In genomic region chr5:129036678-129037077, GRCm38 (mm10) we compare ENCODE assay signal across 31 mouse cellular contexts. TPM values are rescaled to one million over a fixed set of nuclear protein-coding genes. Genes with fewer than 3 reads are reported as not detected.
A peak's percentile ranks its signal among the peaks of the same experiment; 100 is the strongest.
DNase-seq lines count a peak whose midpoint lies in the region; ATAC-seq and TF ChIP-seq lines count a peak whose summit lies in the region.
"Had no signal": no experiment of that assay in that cellular context is flagged by ENCODE, and none has a peak within 500 bp of the region (broad histone marks: within the 10 kb centered on the region; RNA-seq: fewer than 3 reads in every experiment).

No protein-coding gene starts in this region.

- no peaks in the 10 kb centered on the region for H3K9me3 ChIP-seq in hindbrain, postnatal 0 days (ENCODE audit: low read length)
- no peaks in the 10 kb centered on the region for H3K9me3 ChIP-seq in hindbrain, embryonic 12.5 days (replicated peaks)
- peaks cover 6% of the 10 kb centered on the region; the same call in 1 of the 2 replicates for H3K9me3 ChIP-seq in liver, postnatal 0 days (ENCODE audit: low read length)
- 0 out of 2 replicates have a peak, but pooled peaks cover 2% of the 10 kb centered on the region for H3K9me3 ChIP-seq in liver, embryonic 11.5 days (ENCODE audit: control insufficient read depth, low read length)
- H3K9me3 ChIP-seq: embryonic facial prominence, embryonic 13.5 days; heart, embryonic 13.5 days; hindbrain, embryonic 13.5 days; midbrain, embryonic 15.5 days had no signal

- WGBS in hindbrain, postnatal 0 days = 90% methylated on average over 5 of the region's 5 CpGs
- WGBS in hindbrain, embryonic 12.5 days = 89% methylated on average over 5 of the region's 5 CpGs
- 83% methylated on average over 5 of the region's 5 CpGs for WGBS in liver, postnatal 0 days (ENCODE audit: insufficient replicate concordance)
- 82% methylated on average over 5 of the region's 5 CpGs for WGBS in liver, embryonic 11.5 days

- TF ChIP-seq EP300 in liver, postnatal 0 days (IDR thresholded peaks at IDR 0.05; ENCODE audit: low read depth) = no peak

- no peak overlapping the region for H3K4me3 ChIP-seq in hindbrain, postnatal 0 days (ENCODE audit: low read length)
- H3K4me3 ChIP-seq in hindbrain, embryonic 12.5 days = no peak overlapping the region
- no peak overlapping the region for H3K4me3 ChIP-seq in liver, postnatal 0 days (ENCODE audit: low read depth, low read length)
- H3K4me3 ChIP-seq in liver, embryonic 11.5 days (ENCODE audit: low read depth, low read length) = no peak overlapping the region
- H3K4me3 ChIP-seq: embryonic facial prominence, embryonic 13.5 days; heart, embryonic 13.5 days; hindbrain, embryonic 13.5 days; liver, embryonic 12.5 days; midbrain, embryonic 15.5 days; neural tube, embryonic 12.5 days had no signal

- no peaks in the 10 kb centered on the region for H3K36me3 ChIP-seq in hindbrain, postnatal 0 days (ENCODE audit: insufficient read depth, low read length)
- H3K36me3 ChIP-seq in hindbrain, embryonic 12.5 days = no peaks in the 10 kb centered on the region
- H3K36me3 ChIP-seq in liver, postnatal 0 days (replicated peaks; ENCODE audit: insufficient read depth, low read length) = no peaks in the 10 kb centered on the region
- no peaks in the 10 kb centered on the region for H3K36me3 ChIP-seq in liver, embryonic 11.5 days (ENCODE audit: control insufficient read depth, insufficient read depth, low read length)
- H3K36me3 ChIP-seq: embryonic facial prominence, embryonic 13.5 days; heart, embryonic 13.5 days; hindbrain, embryonic 13.5 days; liver, embryonic 12.5 days; midbrain, embryonic 15.5 days; neural tube, embryonic 12.5 days had no signal

- H3K4me1 ChIP-seq in hindbrain, postnatal 0 days (ENCODE audit: insufficient read depth, low read length) = no peaks in the 10 kb centered on the region
- H3K4me1 ChIP-seq in hindbrain, embryonic 12.5 days = no peaks in the 10 kb centered on the region
- no peaks in the 10 kb centered on the region for H3K4me1 ChIP-seq in liver, postnatal 0 days (ENCODE audit: insufficient read depth)
- H3K4me1 ChIP-seq in liver, embryonic 11.5 days (replicated peaks; ENCODE audit: control insufficient read depth, insufficient read depth, low read length) = no peaks in the 10 kb centered on the region
- H3K4me1 ChIP-seq: embryonic facial prominence, embryonic 13.5 days; heart, embryonic 13.5 days; hindbrain, embryonic 13.5 days; liver, embryonic 12.5 days; midbrain, embryonic 15.5 days; neural tube, embryonic 12.5 days had no signal

- H3K9ac ChIP-seq in hindbrain, postnatal 0 days (replicated peaks; ENCODE audit: low read length) = no peak overlapping the region
- no peak overlapping the region for H3K9ac ChIP-seq in hindbrain, embryonic 12.5 days
- no peak overlapping the region for H3K9ac ChIP-seq in liver, postnatal 0 days (replicated peaks)
- H3K9ac ChIP-seq in liver, embryonic 11.5 days (ENCODE audit: low read depth, low read length) = no peak overlapping the region
- H3K9ac ChIP-seq: embryonic facial prominence, embryonic 13.5 days; heart, embryonic 13.5 days; hindbrain, embryonic 13.5 days; liver, embryonic 12.5 days; lung, embryonic 14.5 days; midbrain, embryonic 15.5 days; neural tube, embryonic 12.5 days had no signal

- no peak for ATAC-seq in hindbrain, postnatal 0 days
- ATAC-seq in hindbrain, embryonic 12.5 days (ENCODE audit: low FRiP score) = no peak
- no peak for ATAC-seq in liver, postnatal 0 days
- ATAC-seq in liver, embryonic 11.5 days (replicated peaks; ENCODE audit: low FRiP score) = no peak
- ATAC-seq in erythroblast, adult 5-6 weeks (replicated peaks; ENCODE audit: low FRiP score, poor library complexity, severe bottlenecking) = no peak
- ATAC-seq: forebrain, embryonic 14.5 days; inflammation-experienced regulatory T-cells, adult 6 months; liver, embryonic 12.5 days; midbrain, embryonic 15.5 days had no signal

- H3K27me3 ChIP-seq in hindbrain, postnatal 0 days (ENCODE audit: insufficient read depth, low read length) = no peaks in the 10 kb centered on the region
- no peaks in the 10 kb centered on the region for H3K27me3 ChIP-seq in hindbrain, embryonic 12.5 days
- H3K27me3 ChIP-seq in liver, postnatal 0 days (ENCODE audit: insufficient read depth, low read length) = no peaks in the 10 kb centered on the region
- H3K27me3 ChIP-seq in liver, embryonic 11.5 days (replicated peaks; ENCODE audit: control insufficient read depth, insufficient read depth, low read length) = no peaks in the 10 kb centered on the region
- H3K27me3 ChIP-seq: embryonic facial prominence, embryonic 13.5 days; heart, embryonic 13.5 days; hindbrain, embryonic 13.5 days; liver, embryonic 12.5 days; midbrain, embryonic 15.5 days; neural tube, embryonic 12.5 days had no signal

- DNase-seq in hindbrain, postnatal 0 days (ENCODE audit: low spot score) = no peak
- no peak for DNase-seq in liver, postnatal 0 days
- no peak for DNase-seq in liver, embryonic 11.5 days (ENCODE audit: low spot score)
- DNase-seq in ES-CJ7 (ENCODE audit: low read depth, low spot score) = peak; percentile 54
- no peak for DNase-seq in brain, embryonic 14.5 days (ENCODE audit: low read depth)
- DNase-seq in ovary, adult 18-20 months (ENCODE audit: low spot score) = no peak
- DNase-seq: adrenal gland, adult 2 months; cerebellum, adult 18-20 months; cerebellum, postnatal 25 days; gastrocnemius, postnatal 25 days; heart, adult 18-20 months; heart, postnatal 14 days; kidney, adult 8-10 months; kidney, postnatal 25 days; lung, embryonic 14.5 days; lung, postnatal 4 days; retina, postnatal 1 day; right cerebral cortex, postnatal 25 days; thymus, adult 18-20 months; thymus, postnatal 36 days had no signal

- no peak for TF ChIP-seq POLR2A in brain, embryonic 14.5 days (IDR thresholded peaks at IDR 0.05; ENCODE audit: borderline replicate concordance, extremely low read depth, insufficient read depth, insufficient read length, poor library complexity, severe bottlenecking)

- H3K27ac ChIP-seq in hindbrain, postnatal 0 days = no peak overlapping the region
- H3K27ac ChIP-seq in hindbrain, embryonic 12.5 days = no peak overlapping the region
- no peak overlapping the region for H3K27ac ChIP-seq in liver, postnatal 0 days (ENCODE audit: low read depth)
- no peak overlapping the region for H3K27ac ChIP-seq in liver, embryonic 11.5 days (ENCODE audit: low read depth, low read length)
- H3K27ac ChIP-seq: embryonic facial prominence, embryonic 13.5 days; heart, embryonic 13.5 days; hindbrain, embryonic 13.5 days; liver, embryonic 12.5 days; midbrain, embryonic 15.5 days; neural tube, embryonic 12.5 days had no signal

- TF ChIP-seq CTCF in hindbrain, postnatal 0 days (IDR thresholded peaks at IDR 0.05; ENCODE audit: low read depth) = 0 out of 2 replicates have a peak, but pooled peaks have one; percentile 27
- peak; percentile 47 for TF ChIP-seq CTCF in liver, postnatal 0 days (IDR thresholded peaks at IDR 0.05; ENCODE audit: low read depth)
- peak; percentile 22; the same call in 1 of the 2 replicates for TF ChIP-seq CTCF in brain, embryonic 14.5 days (IDR thresholded peaks at IDR 0.05; ENCODE audit: borderline replicate concordance, extremely low read depth, insufficient read depth, insufficient read length)

- no peak overlapping the region for H3K4me2 ChIP-seq in hindbrain, postnatal 0 days (ENCODE audit: low read depth, low read length)
- H3K4me2 ChIP-seq in hindbrain, embryonic 12.5 days (replicated peaks) = no peak overlapping the region
- H3K4me2 ChIP-seq in liver, postnatal 0 days (ENCODE audit: low read depth, low read length) = no peak overlapping the region
- no peak overlapping the region for H3K4me2 ChIP-seq in liver, embryonic 11.5 days
- H3K4me2 ChIP-seq: embryonic facial prominence, embryonic 13.5 days; heart, embryonic 13.5 days; hindbrain, embryonic 13.5 days; liver, embryonic 12.5 days; lung, embryonic 14.5 days; midbrain, embryonic 15.5 days; neural tube, embryonic 12.5 days had no signal

RNA-seq across cellular contexts. Expression of gene Ran, which starts 16.8 kb away (rescaled TPM):
- 156 and 159 TPM in 2 replicates for total RNA-seq in hindbrain, postnatal 0 days (2014; rRNA removed)
- 304 and 314 TPM in 2 replicates for polyA plus RNA-seq in hindbrain, postnatal 0 days (2015; fragmentation: Nextera tagmentation; extraction: Ambion mirVana)
- 542 and 547 TPM in 2 replicates for polyA plus RNA-seq in hindbrain, embryonic 12.5 days (2016; fragmentation: Nextera tagmentation; extraction: Ambion mirVana)
- 183 and 206 TPM in 2 replicates for polyA plus RNA-seq in liver, postnatal 0 days (2015; fragmentation: Nextera tagmentation; extraction: Ambion mirVana)
- polyA plus RNA-seq in liver, embryonic 11.5 days (2014; fragmentation: Nextera tagmentation; extraction: Ambion mirVana) = 878 and 928 TPM in 2 replicates
- 240 and 244 TPM in 2 replicates for polyA plus RNA-seq in brain, embryonic 14.5 days (2012; rRNA removed)
- 125 and 151 TPM in 2 replicates for total RNA-seq in erythroblast, adult 5-6 weeks (2015; ENCODE audit: low replicate concordance)
- total RNA-seq in erythroblast, adult 5-6 weeks (2017; ENCODE audit: low replicate concordance) = 77.9 and 87.8 TPM in 2 replicates

RNA-seq across cellular contexts. Expression of gene Stx2, which starts 28.3 kb away (rescaled TPM):
- total RNA-seq in hindbrain, postnatal 0 days (2014; rRNA removed) = 14.1 and 16.3 TPM in 2 replicates
- polyA plus RNA-seq in hindbrain, postnatal 0 days (2015; fragmentation: Nextera tagmentation; extraction: Ambion mirVana) = 11.9 and 15.0 TPM in 2 replicates
- 30.8 and 32.7 TPM in 2 replicates for polyA plus RNA-seq in hindbrain, embryonic 12.5 days (2016; fragmentation: Nextera tagmentation; extraction: Ambion mirVana)
- 30.9 and 35.6 TPM in 2 replicates for polyA plus RNA-seq in liver, postnatal 0 days (2015; fragmentation: Nextera tagmentation; extraction: Ambion mirVana)
- polyA plus RNA-seq in liver, embryonic 11.5 days (2014; fragmentation: Nextera tagmentation; extraction: Ambion mirVana) = 87.3 and 98.4 TPM in 2 replicates
- polyA plus RNA-seq in brain, embryonic 14.5 days (2012; rRNA removed) = 40.9 and 43.4 TPM in 2 replicates
- total RNA-seq in erythroblast, adult 5-6 weeks (2015; ENCODE audit: low replicate concordance) = 48.0 and 57.3 TPM in 2 replicates
- total RNA-seq in erythroblast, adult 5-6 weeks (2017; ENCODE audit: low replicate concordance) = 160 and 298 TPM in 2 replicates

RNA-seq across cellular contexts. Expression of gene Adgrd1, which starts 59.9 kb away (rescaled TPM):
- 0.52 and 0.54 TPM in 2 replicates for total RNA-seq in hindbrain, postnatal 0 days (2014; rRNA removed)
- 0.21 and 0.23 TPM in 2 replicates for polyA plus RNA-seq in hindbrain, postnatal 0 days (2015; fragmentation: Nextera tagmentation; extraction: Ambion mirVana)
- 0.09 TPM in 2 replicates for polyA plus RNA-seq in hindbrain, embryonic 12.5 days (2016; fragmentation: Nextera tagmentation; extraction: Ambion mirVana)
- 0.32 and 0.34 TPM in 2 replicates for polyA plus RNA-seq in liver, postnatal 0 days (2015; fragmentation: Nextera tagmentation; extraction: Ambion mirVana)
- polyA plus RNA-seq in liver, embryonic 11.5 days (2014; fragmentation: Nextera tagmentation; extraction: Ambion mirVana) = not detected in 2 replicates
- 0.25 and 0.41 TPM in 2 replicates for polyA plus RNA-seq in brain, embryonic 14.5 days (2012; rRNA removed)
- not detected in 2 replicates for total RNA-seq in erythroblast, adult 5-6 weeks (2015; ENCODE audit: low replicate concordance)
- total RNA-seq in erythroblast, adult 5-6 weeks (2017; ENCODE audit: low replicate concordance) = 0.09 TPM in 1 of 2 replicates, not detected in the other
- polyA plus RNA-seq: limb, embryonic 11.5 days had no signal
